Mouse (Mus musculus): ENCODE data around the gene Rccd1. TPM values are rescaled to one million over a fixed set of nuclear protein-coding genes. Genes with fewer than 3 reads are reported as not detected.
"Not testable (repeated sequence)": the region's sequence is repeated elsewhere in the genome, so short reads cannot be mapped to it uniquely, and the experiment has no call there.

Gene Rccd1
- polyA plus RNA-seq, 2 experiments: 8.0 to 26.2 TPM

DNA sequence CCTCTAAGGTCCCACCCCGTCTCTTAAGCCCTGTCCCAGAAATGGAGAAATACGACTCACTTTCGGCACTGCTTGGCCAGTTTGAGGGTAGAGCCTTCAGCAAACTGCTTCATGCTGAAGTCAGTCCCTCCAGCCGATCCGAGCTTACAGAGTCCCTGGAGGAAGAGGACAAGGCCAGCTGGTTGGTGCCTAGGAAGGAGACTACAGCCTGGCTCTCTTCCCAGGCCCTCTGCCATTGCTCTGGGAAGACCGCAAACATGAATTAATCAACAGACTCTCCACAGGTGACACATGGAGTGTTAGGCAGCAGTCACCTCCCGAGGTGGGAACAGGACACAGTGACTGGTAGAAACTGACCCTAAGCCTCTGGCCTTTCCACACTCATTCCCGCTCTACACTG lies 6.0 kb upstream of the Rccd1 start:
- no peaks in the 10 kb centered on the region for H3K9me3 ChIP-seq (ENCODE audit: control insufficient read depth, low read length)
- 93% methylated on average over 8 of the region's 8 CpGs for whole genome bisulfite sequencing
- no peak for TF ChIP-seq POLR2A (IDR thresholded peaks at IDR 0.05; ENCODE audit: borderline replicate concordance, extremely low read depth, insufficient read depth, insufficient read length)

DNA sequence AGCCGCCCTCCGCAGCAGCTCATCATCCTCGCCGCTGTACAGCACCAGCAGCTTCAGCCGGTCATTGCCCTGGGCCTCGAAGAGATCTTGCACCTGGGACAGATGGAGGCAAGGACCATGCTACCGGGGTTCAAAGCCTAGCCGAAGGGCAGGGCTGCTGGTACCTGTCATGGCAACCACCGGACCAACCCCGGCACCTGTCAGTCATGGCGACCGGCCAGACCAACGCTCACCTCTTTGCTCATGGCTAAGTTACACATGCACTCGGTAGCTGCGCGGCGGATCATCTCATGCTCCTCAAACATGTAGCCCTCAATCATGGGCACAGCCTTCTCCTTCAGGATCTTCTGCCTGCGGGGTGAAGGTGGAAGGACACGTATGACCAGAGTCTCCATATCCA lies 1.8 kb upstream of the Rccd1 start:
- Histone ChIP-seq H3K4me1 (ENCODE audit: control insufficient read depth, insufficient read depth, low read length) (peaks cover 8% of the 10 kb centered on the region), H3K27me3 (ENCODE audit: control insufficient read depth, insufficient read depth, low read length) (no peaks in the 10 kb centered on the region), H3K9me3 (ENCODE audit: control insufficient read depth, low read length) (no peaks in the 10 kb centered on the region), H3K36me3 (ENCODE audit: control insufficient read depth, insufficient read depth, low read length) (peaks cover 59% of the 10 kb centered on the region), H3K4me3 (replicated peaks; ENCODE audit: low read length) (no peak overlapping the region), H3K4me2 (replicated peaks; ENCODE audit: low read depth, low read length, severe bottlenecking) (no peak overlapping the region), H3K9ac (ENCODE audit: low read depth, low read length, severe bottlenecking) (no peak overlapping the region), H3K27ac (replicated peaks; ENCODE audit: low read depth, low read length) (no peak overlapping the region)
- DNase-seq (ENCODE audit: low spot score) (no peak), ATAC-seq (ENCODE audit: low FRiP score, low read depth) (no peak)
- TF ChIP-seq POLR2A (IDR thresholded peaks at IDR 0.05; ENCODE audit: borderline replicate concordance, extremely low read depth, insufficient read depth, insufficient read length): no peak
- WGBS: 96% methylated on average over 19 of the region's 19 CpGs

More for the DNA sequence above, 6.0 kb upstream of the Rccd1 start:
- no peaks in the 10 kb centered on the region for H3K27me3 ChIP-seq (ENCODE audit: control insufficient read depth, insufficient read depth, low read length)
- DNase-seq (ENCODE audit: low spot score): no peak
- no peak overlapping the region for H3K27ac ChIP-seq (replicated peaks; ENCODE audit: low read depth, low read length)
- H3K4me3 ChIP-seq (replicated peaks; ENCODE audit: low read length): no peak overlapping the region
- ATAC-seq (ENCODE audit: low FRiP score, low read depth): no peak
- no peaks in the 10 kb centered on the region for H3K4me1 ChIP-seq (ENCODE audit: control insufficient read depth, insufficient read depth, low read length)
- no peak overlapping the region for H3K9ac ChIP-seq (ENCODE audit: low read depth, low read length, severe bottlenecking)
- H3K4me2 ChIP-seq (replicated peaks; ENCODE audit: low read depth, low read length, severe bottlenecking): no peak overlapping the region
- H3K36me3 ChIP-seq (ENCODE audit: control insufficient read depth, insufficient read depth, low read length): peaks cover 98% of the 10 kb centered on the region

DNA sequence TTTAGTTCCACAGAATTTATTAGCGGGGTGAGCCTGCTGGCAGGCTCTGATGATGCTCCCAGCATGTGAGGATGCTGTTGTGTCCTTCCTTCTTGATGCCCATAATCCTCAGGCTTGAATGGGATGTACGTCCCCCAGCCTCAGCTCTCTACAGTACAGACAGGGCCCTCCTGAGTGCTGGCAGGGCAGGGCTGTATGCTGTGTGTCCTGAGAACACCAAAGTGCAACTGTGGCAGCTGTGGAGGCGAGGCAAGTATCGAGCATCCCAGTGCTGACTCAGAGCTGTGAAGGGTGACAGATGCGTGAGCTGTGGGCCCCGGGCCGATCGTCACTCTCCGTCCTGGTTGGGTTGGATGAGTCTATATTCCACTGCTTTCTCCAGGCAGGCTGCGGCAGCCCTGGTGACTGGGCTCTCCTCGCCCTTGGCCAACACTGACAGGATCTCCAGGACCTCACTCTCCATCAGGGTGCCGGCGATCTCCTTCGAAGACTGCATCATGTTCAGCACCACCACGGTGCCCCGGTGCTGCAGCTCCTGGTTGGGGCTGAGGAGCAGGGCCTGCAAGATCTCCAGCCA lies 1.1 kb upstream of the Rccd1 start:
- ATAC-seq (ENCODE audit: low FRiP score, low read depth): no peak
- H3K36me3 ChIP-seq (ENCODE audit: control insufficient read depth, insufficient read depth, low read length): peaks cover 58% of the 10 kb centered on the region

GRCm38 (mm10) chr7:80324816-80325119 lies 514 bp upstream of the Rccd1 start:
- H3K4me1 ChIP-seq (ENCODE audit: control insufficient read depth, insufficient read depth, low read length); H3K9ac ChIP-seq (ENCODE audit: low read depth, low read length, severe bottlenecking); H3K27me3 ChIP-seq (ENCODE audit: control insufficient read depth, insufficient read depth, low read length); H3K9me3 ChIP-seq (ENCODE audit: control insufficient read depth, low read length); H3K27ac ChIP-seq (replicated peaks; ENCODE audit: low read depth, low read length); ATAC-seq (ENCODE audit: low FRiP score, low read depth); DNase-seq (ENCODE audit: low spot score): not testable (repeated sequence)
- peak overlapping the region; percentile 63; the same call in 1 of the 2 replicates for H3K4me3 ChIP-seq (replicated peaks; ENCODE audit: low read length)
- H3K4me2 ChIP-seq (replicated peaks; ENCODE audit: low read depth, low read length, severe bottlenecking): peak overlapping the region; percentile 89; the same call in 1 of the 2 replicates
- peaks cover 53% of the 10 kb centered on the region for H3K36me3 ChIP-seq (ENCODE audit: control insufficient read depth, insufficient read depth, low read length)
- WGBS: 37% methylated on average over 4 of the region's 5 CpGs

More for the DNA sequence above, 1.1 kb upstream of the Rccd1 start:
- Histone ChIP-seq H3K4me3 (replicated peaks; ENCODE audit: low read length) (no peak overlapping the region), H3K9me3 (ENCODE audit: control insufficient read depth, low read length) (no peaks in the 10 kb centered on the region), H3K4me2 (replicated peaks; ENCODE audit: low read depth, low read length, severe bottlenecking) (no peak overlapping the region), H3K9ac (ENCODE audit: low read depth, low read length, severe bottlenecking) (no peak overlapping the region), H3K27ac (replicated peaks; ENCODE audit: low read depth, low read length) (no peak overlapping the region; the same call in 1 of the 2 replicates), H3K4me1 (ENCODE audit: control insufficient read depth, insufficient read depth, low read length) (peaks cover 8% of the 10 kb centered on the region), H3K27me3 (ENCODE audit: control insufficient read depth, insufficient read depth, low read length) (no peaks in the 10 kb centered on the region)
- WGBS: 96% methylated on average over 16 of the region's 16 CpGs
- TF ChIP-seq POLR2A (IDR thresholded peaks at IDR 0.05; ENCODE audit: borderline replicate concordance, extremely low read depth, insufficient read depth, insufficient read length): no peak
- DNase-seq (ENCODE audit: low spot score): no peak

DNA sequence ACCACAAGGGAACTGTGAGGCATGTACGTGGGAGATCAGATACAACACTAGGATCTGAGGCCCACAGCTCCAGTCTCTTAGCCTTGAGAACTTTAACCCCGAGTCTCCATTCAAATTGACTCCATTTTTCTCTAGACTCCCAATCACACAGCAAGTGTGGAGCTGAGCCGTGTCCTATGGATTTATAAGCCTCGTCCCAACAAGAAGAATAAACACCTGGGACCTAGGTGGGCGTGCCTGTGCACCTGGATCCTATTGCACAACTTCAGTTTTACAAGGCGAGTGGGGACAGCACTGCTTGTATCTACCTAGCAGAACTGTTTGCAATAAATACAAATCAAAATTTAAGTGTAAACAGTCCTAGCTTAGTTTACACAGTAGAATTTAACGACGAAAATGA lies 918 bp downstream of the Rccd1 start:
- 13% methylated on average over 8 of the region's 8 CpGs for WGBS
- H3K27ac ChIP-seq (replicated peaks; ENCODE audit: low read depth, low read length): peak overlapping the region; percentile 70
- H3K27me3 ChIP-seq (ENCODE audit: control insufficient read depth, insufficient read depth, low read length): no peaks in the 10 kb centered on the region
- no peak for DNase-seq (ENCODE audit: low spot score)
- peaks cover 43% of the 10 kb centered on the region for H3K36me3 ChIP-seq (ENCODE audit: control insufficient read depth, insufficient read depth, low read length)
- TF ChIP-seq POLR2A (IDR thresholded peaks at IDR 0.05; ENCODE audit: borderline replicate concordance, extremely low read depth, insufficient read depth, insufficient read length): no peak
- H3K4me3 ChIP-seq (replicated peaks; ENCODE audit: low read length): peak overlapping the region; percentile 63
- H3K4me2 ChIP-seq (replicated peaks; ENCODE audit: low read depth, low read length, severe bottlenecking): peak overlapping the region; percentile 89
- H3K9me3 ChIP-seq (ENCODE audit: control insufficient read depth, low read length): no peaks in the 10 kb centered on the region
- no peak for ATAC-seq (ENCODE audit: low FRiP score, low read depth)
- H3K4me1 ChIP-seq (ENCODE audit: control insufficient read depth, insufficient read depth, low read length): peaks cover 8% of the 10 kb centered on the region
- peak overlapping the region; percentile 57 for H3K9ac ChIP-seq (ENCODE audit: low read depth, low read length, severe bottlenecking)

Measured in limb, embryonic 14.5 days (tissue).